Mouse (Mus musculus) myocyte (in vitro differentiated cells): ENCODE measurements around the gene Abcb10.

Experiments used
- MAX ChIP-seq: IDR thresholded peaks from one replicate; pipeline ENCODE4 v1.6.1; 2011; ENCODE audit warnings: low read depth, mild to moderate bottlenecking, control low read depth
- MYOG ChIP-seq, 3 experiments: IDR thresholded peaks; one replicate each; pipeline ENCODE4 v1.6.1; 2011; ENCODE audit warnings: control low read depth in 2 of 3, low read depth in 2 of 3, mild to moderate bottlenecking in 2 of 3; ENCODE audit not compliant: insufficient read length in 2 of 3, control insufficient read depth in 1 of 3, insufficient read depth in 1 of 3
- POLR2A ChIP-seq: IDR thresholded peaks from one replicate; pipeline ENCODE4 v1.6.1; 2011; ENCODE audit warnings: low read depth, mild to moderate bottlenecking, control low read depth, moderate library complexity; ENCODE audit not compliant: insufficient read length
- POLR2AphosphoS2 ChIP-seq: IDR thresholded peaks from one replicate; pipeline ENCODE4 v1.6.1; 2011; ENCODE audit warnings: low read depth, control low read depth; ENCODE audit not compliant: insufficient read length
- SRF ChIP-seq: IDR thresholded peaks from one replicate; pipeline ENCODE4 v1.6.1; 2011; ENCODE audit warnings: low read depth; ENCODE audit not compliant: control insufficient read depth, insufficient read length
- TCF12 ChIP-seq: IDR thresholded peaks from one replicate; pipeline ENCODE4 v1.6.1; 2011; ENCODE audit warnings: mild to moderate bottlenecking, control low read depth; ENCODE audit not compliant: poor library complexity, insufficient read depth, severe bottlenecking
- USF1 ChIP-seq: IDR thresholded peaks from one replicate; pipeline ENCODE4 v1.6.1; 2011; ENCODE audit warnings: low read depth, mild to moderate bottlenecking, control low read depth, moderate library complexity

DNA sequence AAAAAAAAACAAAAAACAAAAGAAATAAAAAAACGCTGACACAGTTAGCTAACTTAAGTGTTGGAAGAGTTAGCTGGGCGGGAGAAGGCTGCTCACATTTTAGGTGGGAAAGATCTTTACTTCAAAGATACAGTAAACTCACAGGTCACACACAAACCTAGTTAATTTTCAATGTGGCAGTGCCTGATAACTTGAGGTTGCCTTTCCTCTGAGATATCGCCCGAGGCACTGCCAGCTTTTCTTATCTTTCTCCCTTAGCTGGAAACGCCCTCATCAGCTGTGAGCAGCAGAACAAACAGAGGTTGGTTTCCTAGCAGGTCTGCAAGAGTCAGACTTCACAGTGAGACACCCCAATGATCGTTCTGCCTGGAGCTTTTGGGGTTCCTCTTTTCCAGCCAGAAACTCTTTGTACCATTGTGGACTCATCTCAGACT is 5.7 kb upstream of the Abcb10 start:
- TF ChIP-seq MYOG (IDR thresholded peaks at IDR 0.05; ENCODE audit: control insufficient read depth in 1 of 3, insufficient read depth in 1 of 3, insufficient read length in 2 of 3, low read depth in 2 of 3) = no peak
- TF ChIP-seq POLR2AphosphoS2 = no peak
- no peak for TF ChIP-seq MAX
- TF ChIP-seq USF1 = no peak
- TF ChIP-seq POLR2A = no peak
- no peak for TF ChIP-seq SRF
- TF ChIP-seq TCF12 = no peak
